Mouse (Mus musculus): Measurements from ENCODE around the gene Pla2g4f.

Pla2g4f gene

DNA sequence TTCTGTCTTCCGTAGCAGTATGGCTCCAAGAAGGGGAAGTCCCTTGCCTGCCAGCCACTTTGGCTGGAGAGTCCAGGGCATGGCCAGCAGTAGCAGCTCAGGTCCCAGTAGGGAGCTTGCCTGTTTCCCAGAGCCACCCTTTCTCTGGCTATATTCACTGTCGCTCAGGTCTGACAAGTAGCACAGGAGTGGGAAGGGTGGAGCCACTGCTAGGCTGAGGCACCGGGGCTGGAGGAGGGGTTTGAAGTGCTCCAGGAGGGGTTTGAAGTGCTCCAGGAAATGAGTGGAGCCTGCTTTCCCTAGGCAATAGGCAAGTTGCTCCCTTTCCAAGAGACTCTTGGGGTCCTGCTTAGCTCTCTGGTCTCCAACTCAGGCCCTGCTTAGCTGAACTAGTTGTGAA, at the start of gene Pla2g4f:
Pla2g4f (minus strand) TSS at position 190 of the 400 bp plus-strand sequence.
- no peak for DNase-seq (ENCODE audit: low spot score)

DNA sequence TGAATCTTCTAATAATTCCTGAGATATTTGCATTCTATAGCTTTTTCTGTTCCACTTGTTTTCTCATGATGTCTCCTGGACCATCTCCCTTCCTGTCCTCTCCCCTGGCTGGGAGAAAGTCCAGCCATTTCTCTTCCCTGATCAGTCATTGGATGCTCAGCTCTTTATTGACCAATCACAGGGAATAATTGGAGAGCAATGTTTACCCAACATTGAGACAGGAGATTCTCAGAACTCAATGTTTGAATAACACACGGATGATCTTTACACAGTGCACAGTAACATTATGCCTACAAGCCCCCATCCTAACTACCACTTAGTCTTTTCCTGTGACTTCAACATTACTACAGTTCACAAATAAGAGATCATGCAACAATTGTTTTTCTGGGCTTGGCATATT, 46.5 kb upstream of the Pla2g4f start:
- no peak for DNase-seq (ENCODE audit: low spot score)

DNA sequence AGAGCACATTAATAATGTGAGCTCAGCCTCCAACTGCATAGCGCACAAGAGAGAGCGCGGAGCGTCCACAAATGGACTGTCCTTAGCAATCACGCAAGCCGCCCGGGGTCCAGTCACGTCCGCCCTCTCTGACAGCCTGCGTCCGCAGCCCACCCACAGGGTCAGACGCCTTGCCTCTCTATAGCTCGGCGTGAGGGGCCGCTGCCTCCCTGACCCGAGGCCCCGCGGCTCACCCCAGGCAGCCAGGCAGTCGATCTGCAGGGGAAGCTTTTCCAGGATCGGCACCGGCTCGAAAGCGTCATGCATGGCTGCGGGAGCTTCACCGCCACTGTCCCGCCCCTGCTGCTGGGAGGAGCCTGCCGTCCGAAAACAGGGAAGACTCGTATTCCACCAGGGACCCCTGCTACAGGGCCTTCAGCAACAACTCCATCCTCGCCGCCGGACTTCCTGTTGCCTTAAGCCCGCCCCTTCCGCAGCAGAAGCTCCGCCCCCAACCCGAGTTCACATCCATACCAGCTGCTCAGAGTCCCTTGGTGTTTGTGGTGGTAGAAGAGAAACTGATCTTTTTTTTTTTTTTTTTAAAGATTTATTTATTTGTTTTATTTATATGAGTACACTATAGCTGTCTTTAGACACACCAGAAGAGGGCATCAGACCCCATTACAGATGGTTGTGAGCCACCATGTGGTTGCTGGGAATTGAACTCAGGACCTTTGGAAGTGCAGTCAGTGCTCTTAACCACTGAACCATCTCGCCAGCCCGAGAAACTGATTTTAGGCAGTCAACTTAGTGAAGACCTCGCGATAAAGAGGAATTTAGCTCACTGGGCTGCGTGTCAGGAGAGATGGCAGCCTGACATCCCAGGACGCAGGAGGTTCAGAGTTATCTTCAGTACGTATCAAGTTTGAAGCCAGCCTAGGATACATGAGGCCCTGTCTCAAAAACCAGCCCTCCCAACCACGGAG, 39.0 kb upstream of the Pla2g4f start, which contains the start of gene Vps39:
Vps39 (minus strand) TSS at position 456 of the 965 bp plus-strand sequence.
- peak; percentile 90 for DNase-seq (ENCODE audit: low spot score)

DNA sequence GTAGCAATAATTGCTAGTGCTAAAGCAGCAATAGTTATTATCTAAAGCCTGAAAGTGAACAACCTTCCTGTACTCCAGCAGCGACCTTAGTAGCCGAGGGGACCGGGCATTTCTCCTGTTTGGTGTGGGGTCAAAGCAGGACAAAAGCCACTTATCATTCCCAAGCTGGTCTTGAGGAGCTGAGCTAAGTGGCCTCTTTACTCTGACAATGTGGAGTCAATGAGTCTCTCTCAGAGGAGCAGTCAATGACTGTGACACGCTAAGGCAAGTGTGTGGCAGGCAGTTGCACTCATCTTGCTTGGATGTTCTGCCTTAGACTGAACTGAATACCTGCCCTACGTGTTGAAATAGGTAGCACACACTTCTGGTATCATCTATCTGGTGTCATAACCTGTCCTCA, 37.4 kb upstream of the Pla2g4f start:
- no peak for DNase-seq (ENCODE audit: low spot score)

DNA sequence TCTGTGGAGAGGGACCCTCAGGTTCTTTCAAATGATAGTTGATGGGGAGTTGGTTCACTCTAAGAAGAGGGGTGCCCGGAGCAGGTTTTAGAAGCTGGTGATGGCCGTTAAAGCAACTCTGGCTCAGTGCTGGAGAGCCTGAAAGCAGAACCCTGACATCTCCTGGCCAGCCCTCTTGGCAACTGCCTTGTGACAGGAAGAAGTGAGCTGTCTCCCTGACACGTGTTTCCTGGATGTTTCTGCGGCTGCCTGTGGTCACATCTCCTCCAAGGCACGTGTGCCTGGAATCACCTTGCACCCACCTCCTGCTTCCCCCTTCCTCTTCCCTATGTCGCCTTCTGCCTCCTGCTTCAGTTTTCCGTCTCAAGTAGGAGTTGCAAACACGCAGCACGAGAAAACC, 34.2 kb upstream of the Pla2g4f start:
- DNase-seq (ENCODE audit: low spot score), result no peak

DNA sequence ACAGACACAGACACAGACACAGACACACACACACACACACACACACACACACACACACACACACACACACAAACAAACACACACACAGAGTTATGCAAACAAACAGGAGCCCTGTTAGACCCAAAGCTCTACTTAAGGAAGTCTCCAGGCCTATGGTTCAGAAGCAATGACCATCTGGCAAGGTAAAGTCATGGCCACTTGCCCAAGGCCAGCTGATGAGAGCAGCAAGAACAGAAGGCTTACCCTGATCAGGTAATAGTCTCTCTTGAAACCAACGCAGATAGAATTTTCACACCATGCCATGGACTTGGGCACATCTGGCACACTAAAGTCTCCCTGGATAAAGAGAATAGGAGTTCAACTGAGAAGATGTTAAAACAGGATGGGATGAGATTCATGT, 27.8 kb upstream of the Pla2g4f start:
- no peak for DNase-seq (ENCODE audit: low spot score)

DNA sequence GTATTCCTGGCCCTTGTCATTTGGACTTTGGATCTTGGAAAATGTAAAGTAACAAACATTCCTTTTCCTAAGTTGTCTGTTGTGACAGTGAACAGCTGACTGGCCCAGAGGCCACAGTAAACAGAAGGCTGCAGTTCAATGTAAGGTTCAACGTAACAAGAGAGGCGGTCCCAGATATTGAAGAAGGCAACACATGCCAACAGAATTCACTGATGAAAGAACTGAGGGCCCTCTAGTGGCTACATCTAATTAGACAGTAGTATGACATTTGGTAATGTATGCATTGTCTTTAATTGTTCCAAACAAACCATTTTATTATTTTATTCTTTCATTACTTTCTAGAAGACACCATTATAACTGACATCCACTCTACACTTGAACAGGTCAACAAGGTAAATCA, 23.9 kb upstream of the Pla2g4f start:
- peak; percentile 40 for DNase-seq (ENCODE audit: low spot score)

DNA sequence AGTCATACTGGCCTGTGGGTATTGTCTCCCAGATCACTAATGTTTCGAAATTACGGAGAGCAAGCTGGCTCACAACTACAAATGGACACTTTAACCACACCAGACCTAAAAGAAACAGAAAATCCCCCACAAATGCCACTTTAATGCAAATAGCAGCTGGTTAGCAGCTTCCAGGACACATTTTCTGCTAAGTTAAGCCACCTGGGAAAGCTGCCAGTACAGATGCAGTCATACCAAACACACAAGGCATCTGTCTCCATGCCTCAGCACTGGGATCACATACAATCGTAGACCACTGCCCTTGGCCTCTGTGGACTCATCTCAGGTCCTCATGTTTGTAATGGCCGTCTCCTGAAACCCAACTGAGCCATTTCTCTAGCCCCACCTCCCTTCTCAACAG, 17.6 kb upstream of the Pla2g4f start:
- DNase-seq (ENCODE audit: low spot score), result no peak

DNA sequence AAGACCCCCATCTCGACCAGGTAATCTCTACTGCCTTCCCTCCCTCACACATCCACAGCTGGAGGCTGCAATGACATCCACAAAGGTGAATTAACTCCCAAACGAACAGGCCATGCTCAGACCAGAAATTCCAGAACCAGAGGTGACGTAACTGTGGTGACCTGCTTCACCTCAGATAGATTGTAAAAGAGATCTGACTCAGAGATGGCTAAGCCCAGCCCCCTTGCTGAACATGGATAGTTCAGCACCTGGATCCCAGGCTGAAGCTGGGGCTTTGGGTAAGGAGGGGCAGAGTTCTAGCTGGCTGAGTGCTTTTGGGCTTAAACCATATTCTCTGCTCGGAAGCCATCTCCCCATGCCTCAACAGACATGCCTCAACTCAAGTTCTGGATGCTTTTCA, 1.1 kb upstream of the Pla2g4f start:
- no peak for DNase-seq (ENCODE audit: low spot score)

DNA sequence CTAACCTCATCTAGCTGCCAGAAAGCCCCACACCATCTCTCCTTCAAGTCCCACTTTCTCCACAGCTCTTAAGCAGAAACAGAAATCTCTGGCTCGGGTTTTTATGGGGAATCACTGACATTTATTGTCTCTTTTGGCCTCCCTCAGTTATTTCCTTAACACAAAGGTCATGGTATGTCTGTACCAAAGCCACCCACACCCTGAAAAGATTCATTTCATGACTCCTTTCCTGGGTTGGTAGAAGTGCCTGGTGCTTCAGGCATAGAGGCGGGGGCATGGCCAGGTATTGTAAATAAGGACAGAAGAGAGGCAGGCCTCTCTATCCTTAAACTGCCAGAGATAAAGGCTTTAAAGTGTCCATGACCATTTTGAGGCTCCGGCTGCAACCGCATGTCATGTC, 522 bp upstream of the Pla2g4f start:
- no peak for DNase-seq (ENCODE audit: low spot score)

DNA sequence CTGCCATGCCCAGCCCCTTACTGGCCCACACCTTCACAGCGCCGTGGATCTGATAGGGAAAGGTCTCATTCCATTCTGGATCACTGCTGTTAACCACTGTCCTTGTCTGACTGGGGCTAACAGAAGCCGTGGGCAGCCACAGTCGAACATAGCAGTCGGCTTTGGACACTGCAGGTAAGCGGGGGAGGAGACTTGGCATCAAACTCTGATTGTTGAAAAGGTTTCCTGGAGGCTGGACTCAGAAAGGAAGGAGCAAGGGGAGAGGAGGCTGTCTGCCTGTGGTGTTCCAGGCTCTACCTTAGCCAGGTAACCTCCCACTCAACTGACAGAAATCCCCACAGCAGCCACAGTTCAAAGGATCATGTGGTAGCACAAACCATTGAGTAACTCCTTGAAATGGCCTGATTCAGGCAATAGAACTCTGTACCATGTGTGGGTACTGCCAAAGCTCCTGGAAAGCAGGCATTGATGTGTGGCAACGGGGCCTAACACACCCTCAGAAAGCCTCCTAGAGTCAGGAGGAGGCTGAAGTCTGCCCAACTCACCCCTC, 1.6 kb downstream of the Pla2g4f start:
- DNase-seq (ENCODE audit: low spot score), result no peak

DNA sequence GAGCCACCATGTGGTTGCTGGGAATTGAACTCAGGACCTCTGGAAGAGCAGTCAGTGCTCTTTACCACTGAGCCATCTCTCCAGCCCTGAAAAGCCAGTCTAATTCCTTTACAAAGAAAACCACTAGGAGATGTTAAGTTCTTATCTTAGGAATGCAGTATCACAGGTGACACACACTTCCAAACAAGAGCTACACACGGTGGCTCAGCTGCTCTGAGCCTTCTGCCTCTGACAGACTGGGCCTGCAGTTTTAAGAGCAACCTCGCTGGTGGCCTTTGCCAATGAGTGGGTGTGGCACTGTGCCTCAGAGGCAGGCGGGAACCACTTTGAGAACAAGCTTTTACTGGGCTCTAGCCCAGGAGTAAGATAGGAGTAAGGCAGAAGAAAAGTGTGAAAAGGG, 9.9 kb downstream of the Pla2g4f start:
- no peak for DNase-seq (ENCODE audit: low spot score)

DNA sequence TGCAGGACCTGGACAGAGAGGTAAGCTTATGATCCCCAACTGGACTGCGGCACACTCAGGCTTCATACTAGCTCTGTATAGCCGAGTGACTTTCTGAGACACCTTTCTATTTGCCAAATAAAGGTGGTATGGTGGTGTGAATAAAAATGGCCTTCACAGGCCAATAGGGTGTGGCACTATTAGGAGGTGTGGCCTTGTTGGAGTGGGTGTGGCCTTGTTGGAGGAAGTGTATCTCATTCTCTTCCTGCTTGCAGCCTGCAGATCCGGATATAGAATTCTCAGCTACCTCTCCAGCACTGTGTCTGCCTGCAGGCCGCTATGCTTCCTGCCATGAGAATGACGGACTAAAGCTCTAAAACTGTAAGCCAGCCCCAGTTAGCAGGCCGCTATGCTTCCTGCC, 12.9 kb downstream of the Pla2g4f start:
- no peak for DNase-seq (ENCODE audit: low spot score)

DNA sequence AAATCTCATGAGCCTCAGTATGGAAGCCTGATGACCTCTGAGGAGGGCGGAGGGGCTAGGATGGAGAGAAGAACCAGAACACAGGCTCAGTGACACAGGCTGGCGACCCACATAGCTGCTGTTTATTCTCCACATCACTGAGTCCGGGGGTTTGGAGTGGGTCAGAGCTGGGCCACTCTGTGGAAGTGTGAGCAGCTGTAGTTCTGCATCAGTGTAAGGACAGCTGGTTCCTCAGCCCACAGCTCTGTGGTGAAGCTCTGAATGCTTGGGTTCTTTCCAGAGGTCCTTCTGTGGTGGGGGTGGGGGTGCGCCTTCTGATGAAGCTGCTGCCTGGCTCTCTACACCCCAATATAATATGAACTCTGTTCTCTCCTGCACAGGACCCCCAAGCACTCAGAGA, 14.1 kb downstream of the Pla2g4f start:
- no peak for DNase-seq (ENCODE audit: low spot score)

DNA sequence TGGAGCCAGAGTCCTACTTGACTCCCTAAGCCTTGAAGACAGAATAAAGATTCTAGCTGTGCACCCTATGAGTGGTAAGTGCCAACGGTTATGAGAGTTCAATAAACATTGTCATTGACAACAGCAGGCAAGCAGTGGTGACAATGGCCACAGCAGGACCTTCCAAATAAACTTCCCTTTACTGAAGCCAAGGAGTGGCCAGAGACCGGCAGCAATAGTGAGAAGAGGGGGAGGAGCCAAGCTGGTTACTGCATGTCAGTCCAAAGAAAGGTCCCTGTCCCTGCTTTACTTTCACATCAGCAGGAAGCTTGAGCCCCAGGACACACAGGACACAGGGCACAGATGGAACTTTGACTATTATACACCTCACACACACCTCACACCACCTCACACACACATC, 17.8 kb downstream of the Pla2g4f start:
- DNase-seq (ENCODE audit: low spot score), result no peak

DNA sequence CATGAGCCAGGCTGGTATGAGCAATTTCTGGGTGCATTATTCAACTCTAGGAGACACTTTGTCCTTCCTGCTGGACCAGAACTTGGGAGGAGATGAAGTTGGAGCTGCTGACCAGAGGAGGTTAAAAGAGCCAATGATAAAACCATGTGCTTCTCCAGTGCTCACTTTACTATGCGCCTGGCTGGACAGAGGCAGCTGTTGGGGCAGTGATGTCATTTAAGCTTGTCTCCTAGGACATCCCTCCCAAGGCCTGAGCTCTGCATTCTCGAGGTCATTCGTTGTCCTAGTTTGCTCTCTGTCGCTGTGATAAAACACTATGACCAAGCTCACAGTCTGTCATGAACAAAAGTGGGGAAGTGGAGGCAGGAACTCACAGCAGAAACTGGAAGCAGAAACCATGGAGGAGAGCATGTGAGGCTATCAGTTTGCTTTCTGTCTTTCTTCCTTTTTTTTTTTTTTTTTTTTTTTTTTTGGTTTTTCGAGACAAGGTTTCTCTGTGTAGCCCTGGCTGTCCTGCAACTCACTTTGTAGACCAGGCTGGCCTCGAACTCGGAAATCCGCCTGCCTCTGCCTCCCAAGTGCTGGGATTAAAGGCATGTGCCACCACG, 22.4 kb downstream of the Pla2g4f start:
- DNase-seq (ENCODE audit: low spot score), result no peak

DNA sequence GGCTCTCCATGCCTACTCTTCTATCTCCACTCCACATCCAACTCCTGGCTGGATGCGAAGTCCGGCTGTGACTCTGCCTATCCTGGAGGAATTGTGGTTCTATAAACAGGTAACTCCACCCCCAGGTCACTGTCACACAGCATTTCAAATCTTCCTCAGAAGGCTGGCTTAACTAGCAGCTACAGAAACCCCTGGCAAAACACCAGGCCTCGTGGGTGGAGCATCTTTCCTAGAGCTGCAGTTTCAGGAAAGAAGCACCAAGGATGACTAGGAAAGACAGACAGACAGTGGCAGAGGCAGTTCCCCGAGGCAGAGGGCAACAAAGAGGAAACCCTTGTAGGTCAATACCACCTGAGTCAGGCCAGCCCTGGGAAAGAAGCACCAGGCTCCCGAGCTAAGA, 25.0 kb downstream of the Pla2g4f start, which contains the start of gene Pla2g4d:
Pla2g4d (minus strand) TSS at position 203 of the 400 bp plus-strand sequence.
- DNase-seq (ENCODE audit: low spot score), result no peak

DNA sequence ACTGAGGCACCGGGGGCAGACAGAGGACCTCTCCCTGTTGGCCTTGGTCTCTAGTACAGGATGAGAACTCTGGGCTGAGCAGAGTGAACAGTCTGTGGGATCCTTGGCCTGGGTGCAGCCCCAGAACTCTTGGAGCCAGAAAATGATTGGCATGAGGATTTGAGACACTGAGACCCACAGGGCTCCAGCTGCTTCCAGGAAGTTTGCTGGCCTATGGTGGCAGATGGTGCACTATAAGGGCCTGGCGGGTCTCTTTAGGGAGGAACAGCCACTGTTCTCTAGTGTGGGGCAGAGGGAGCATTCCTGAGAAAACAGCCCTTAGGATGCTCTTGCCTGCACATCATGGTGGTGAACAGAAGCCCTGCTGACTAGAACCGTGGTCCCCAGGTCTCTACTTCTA, 25.6 kb downstream of the Pla2g4f start:
- DNase-seq (ENCODE audit: low spot score), result no peak

DNA sequence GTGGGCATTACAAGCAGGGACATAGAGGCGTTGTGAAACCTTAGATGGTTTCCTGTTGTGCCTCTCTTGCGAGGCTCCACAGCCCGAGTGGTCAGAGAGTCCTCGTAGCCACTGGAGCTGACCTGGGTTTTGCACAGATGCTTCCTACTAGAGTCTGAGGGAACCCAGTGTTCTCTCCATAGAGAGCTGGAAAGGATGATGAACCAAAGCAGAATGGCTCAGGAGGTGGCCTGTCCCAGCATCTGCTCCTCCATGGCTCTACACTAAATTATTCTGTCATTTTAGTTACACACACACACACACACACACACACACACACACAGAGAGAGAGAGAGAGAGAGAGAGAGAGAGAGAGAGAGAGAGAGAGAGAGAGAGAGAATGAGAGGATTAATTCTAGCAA, 28.3 kb downstream of the Pla2g4f start:
- DNase-seq (ENCODE audit: low spot score), result no peak

DNA sequence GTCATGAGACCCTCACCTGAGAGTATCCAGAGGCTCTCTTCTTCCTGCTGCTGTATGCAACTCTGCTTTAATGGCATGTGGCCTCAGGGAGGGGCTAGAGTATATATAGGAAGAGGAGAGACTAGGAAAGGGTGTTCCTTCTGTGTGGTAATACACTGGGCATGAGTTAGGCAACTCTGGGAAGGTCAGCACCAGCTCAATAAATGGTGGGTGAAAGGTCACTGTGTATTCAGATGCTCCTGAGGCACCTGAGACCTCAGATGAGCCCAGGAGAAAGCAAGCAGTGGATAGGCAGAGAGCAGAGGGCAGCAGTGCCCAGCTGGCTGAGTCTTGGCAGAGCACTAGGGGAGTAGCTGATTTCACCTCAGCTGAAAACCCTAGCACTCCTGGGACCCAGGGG, 29.3 kb downstream of the Pla2g4f start:
- DNase-seq (ENCODE audit: low spot score), result no peak

DNA sequence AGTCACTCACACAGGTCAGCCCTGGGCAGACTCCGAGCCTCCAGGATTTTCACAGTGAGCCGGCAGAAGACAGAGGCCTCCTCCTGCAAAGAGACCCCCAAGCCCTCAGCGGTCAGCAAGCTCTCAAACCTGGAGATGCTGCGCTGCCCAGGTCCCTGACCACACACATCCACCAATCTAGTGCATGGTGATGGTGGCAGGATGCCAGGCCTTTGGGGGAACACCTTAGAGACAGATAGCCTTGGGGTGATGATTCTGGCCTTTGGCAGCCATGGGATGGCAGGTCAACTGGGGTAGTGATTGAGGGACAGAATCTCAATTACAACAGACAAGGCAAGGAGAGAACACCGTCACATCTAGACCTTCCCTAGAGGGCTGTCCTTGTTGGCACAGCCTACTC, 29.9 kb downstream of the Pla2g4f start:
- DNase-seq (ENCODE audit: low spot score), result no peak

DNA sequence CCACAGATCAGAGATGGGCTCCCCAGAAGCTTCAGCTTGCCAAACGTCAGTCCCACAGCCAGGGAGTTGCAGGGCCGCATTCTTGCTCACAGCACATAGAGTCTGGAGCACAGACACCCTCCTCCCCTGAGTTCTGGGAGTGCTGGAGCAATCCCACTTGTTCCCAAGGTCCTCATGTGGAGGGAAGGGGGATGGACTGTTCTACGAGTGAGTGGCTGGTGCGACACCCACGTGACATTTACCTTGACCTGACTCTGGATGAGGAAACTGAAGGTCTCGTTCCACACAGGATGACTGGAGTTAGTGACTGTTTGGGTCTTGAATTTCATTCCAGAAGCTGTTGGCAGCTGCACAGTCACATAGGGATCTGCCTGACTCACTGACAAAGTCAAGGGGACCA, 30.4 kb downstream of the Pla2g4f start:
- no peak for DNase-seq (ENCODE audit: low spot score)

DNA sequence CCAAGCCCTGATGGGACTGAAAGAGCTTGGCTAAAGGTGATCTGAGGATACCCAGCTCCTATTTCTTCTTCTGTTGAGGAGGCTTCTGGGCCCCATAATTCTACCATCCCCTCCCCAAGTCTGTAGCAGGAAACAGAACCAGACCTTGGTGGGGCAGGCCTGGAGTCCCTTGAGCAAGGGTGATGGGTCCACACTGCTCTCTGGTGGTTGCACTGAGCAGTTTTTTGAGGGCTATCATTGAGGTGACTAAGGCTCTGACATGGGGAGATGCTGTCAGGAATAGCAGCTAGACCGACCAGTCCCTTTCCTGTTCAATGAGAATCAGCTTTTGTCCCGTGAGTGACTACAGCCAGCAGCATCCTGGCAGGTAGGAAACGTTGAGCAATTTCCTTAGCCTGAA, 32.7 kb downstream of the Pla2g4f start:
- DNase-seq (ENCODE audit: low spot score), result no peak
